Mouse (Mus musculus) kidney, embryonic 14.5 days (tissue): Measurements from ENCODE around the gene Trank1. TPM values are rescaled to one million over a fixed set of nuclear protein-coding genes. Genes with fewer than 3 reads are reported as not detected.

ENCODE experiments used
- ATAC-seq: fragments of 200-750 bp; cut with Nextera tagmentation; 2 replicates; pipeline ENCODE4 v1.8.0; 2017; ENCODE audit warnings: moderate number of reproducible peaks, mild to moderate bottlenecking, moderate TSS enrichment, moderate library complexity; ENCODE audit not compliant: low FRiP score, low TSS enrichment
- H3K27ac ChIP-seq: fragments of 300-500 bp; sonication (generic); 2 replicates; pipeline ENCODE4 v1.5.1; 2014; ENCODE audit warnings: low read depth, mild to moderate bottlenecking, low read length, moderate library complexity, mixed read lengths
- H3K27me3 ChIP-seq: fragments of 300-500 bp; sonication (generic); 2 replicates; pipeline ENCODE4 v1.6.1; 2014; ENCODE audit warnings: mild to moderate bottlenecking, low read length; ENCODE audit not compliant: control insufficient read depth, insufficient read depth
- H3K36me3 ChIP-seq: fragments of 300-500 bp; sonication (generic); 2 replicates; pipeline ENCODE4 v1.6.1; 2014; ENCODE audit warnings: low read length, mixed read lengths; ENCODE audit not compliant: control insufficient read depth, insufficient read depth
- H3K4me1 ChIP-seq: fragments of 300-500 bp; sonication (generic); 2 replicates; pipeline ENCODE4 v1.6.1; 2014; ENCODE audit warnings: low read length, mixed read lengths; ENCODE audit not compliant: control insufficient read depth, insufficient read depth
- H3K4me2 ChIP-seq: fragments of 300-500 bp; sonication (generic); replicated peaks from 2 replicates; pipeline ENCODE4 v1.6.1; 2014; ENCODE audit warnings: low read depth, mild to moderate bottlenecking, low read length
- H3K4me3 ChIP-seq: fragments of 300-500 bp; sonication (generic); 2 replicates; pipeline ENCODE4 v1.5.1; 2014; ENCODE audit warnings: mild to moderate bottlenecking, low read length
- H3K9ac ChIP-seq: fragments of 300-500 bp; sonication (generic); 2 replicates; pipeline ENCODE4 v1.6.1; 2014; ENCODE audit warnings: low read depth, mild to moderate bottlenecking, low read length, moderate library complexity
- H3K9me3 ChIP-seq: fragments of 300-500 bp; sonication (generic); 2 replicates; pipeline ENCODE4 v1.6.1; 2016; ENCODE audit warnings: low read length; ENCODE audit not compliant: control insufficient read depth
- WGBS: fragments of 180-500 bp; shearing (Covaris S2); extraction: QIAGEN DNeasy Blood & Tissue Kit; methylation state at CpG from one replicate; pipeline ENCODE4 v1.1.7; 2014; 5-methylcytosine and 5-hydroxymethylcytosine counted together
- polyA plus RNA-seq: library from polyadenylated mRNA; unstranded; fragments of >200 nt; fragmentation: Nextera tagmentation; extraction: Ambion mirVana; gene quantifications from 2 replicates; pipeline ENCODE4 v1.2.1, GENCODE M21; 2014

Gene Trank1
- polyA plus RNA-seq, 1 experiment from 2014 or later = 0.31 TPM

- WGBS = 76% methylated on average over 2 of the region's 2 CpGs
Measured at GRCm38 (mm10) chr9:111421862-111422261, 110.3 kb downstream of the Trank1 start.

GRCm38 (mm10) chr9:111422567-111422966, 111.0 kb downstream of the Trank1 start:
- Histone ChIP-seq H3K4me2 (no peak overlapping the region), H3K4me1 (no peaks in the 10 kb centered on the region), H3K36me3 (no peaks in the 10 kb centered on the region), H3K4me3 (no peak overlapping the region), H3K9ac (no peak overlapping the region), H3K9me3 (no peaks in the 10 kb centered on the region), H3K27ac (no peak overlapping the region), H3K27me3 (no peaks in the 10 kb centered on the region)
- ATAC-seq = no peak
- 70% methylated on average over 5 of the region's 5 CpGs for WGBS

More at GRCm38 (mm10) chr9:111421862-111422261, 110.3 kb downstream of the Trank1 start:
- no peak overlapping the region for H3K4me2 ChIP-seq
- H3K27ac ChIP-seq = no peak overlapping the region
- no peak overlapping the region for H3K9ac ChIP-seq
- no peaks in the 10 kb centered on the region for H3K4me1 ChIP-seq
- no peak overlapping the region for H3K4me3 ChIP-seq
- no peak for ATAC-seq
- H3K27me3 ChIP-seq = no peaks in the 10 kb centered on the region
- H3K36me3 ChIP-seq = no peaks in the 10 kb centered on the region
- H3K9me3 ChIP-seq = no peaks in the 10 kb centered on the region

- no peak for ATAC-seq
- H3K4me1 ChIP-seq = no peaks in the 10 kb centered on the region
- no peak overlapping the region for H3K4me2 ChIP-seq
- H3K9ac ChIP-seq = no peak overlapping the region
- H3K4me3 ChIP-seq = no peak overlapping the region
- no peaks in the 10 kb centered on the region for H3K27me3 ChIP-seq
- H3K27ac ChIP-seq = no peak overlapping the region
- no peaks in the 10 kb centered on the region for H3K36me3 ChIP-seq
- H3K9me3 ChIP-seq = no peaks in the 10 kb centered on the region
- WGBS = 80% methylated on average over 6 of the region's 6 CpGs
Measured at GRCm38 (mm10) chr9:111425113-111425512, 113.6 kb downstream of the Trank1 start.

GRCm38 (mm10) chr9:111425952-111426351, 114.4 kb downstream of the Trank1 start:
- H3K27me3 ChIP-seq = no peaks in the 10 kb centered on the region
- 90% methylated on average over 4 of the region's 4 CpGs for WGBS
- no peaks in the 10 kb centered on the region for H3K9me3 ChIP-seq
- no peak for ATAC-seq
- no peak overlapping the region for H3K9ac ChIP-seq
- no peaks in the 10 kb centered on the region for H3K4me1 ChIP-seq
- no peak overlapping the region for H3K4me2 ChIP-seq
- H3K27ac ChIP-seq = no peak overlapping the region
- H3K36me3 ChIP-seq = no peaks in the 10 kb centered on the region
- no peak overlapping the region for H3K4me3 ChIP-seq

GRCm38 (mm10) chr9:111427891-111428555, 116.5 kb downstream of the Trank1 start:
- 86% methylated on average over 9 of the region's 9 CpGs for WGBS
- no peak overlapping the region for H3K27ac ChIP-seq
- H3K9me3 ChIP-seq = no peaks in the 10 kb centered on the region
- no peak overlapping the region for H3K4me2 ChIP-seq
- H3K27me3 ChIP-seq = no peaks in the 10 kb centered on the region
- no peaks in the 10 kb centered on the region for H3K4me1 ChIP-seq
- H3K9ac ChIP-seq = no peak overlapping the region
- no peaks in the 10 kb centered on the region for H3K36me3 ChIP-seq
- H3K4me3 ChIP-seq = no peak overlapping the region
- no peak for ATAC-seq

GRCm38 (mm10) chr9:111428698-111429362, 117.3 kb downstream of the Trank1 start:
- no peaks in the 10 kb centered on the region for H3K36me3 ChIP-seq
- no peak overlapping the region for H3K4me3 ChIP-seq
- H3K4me2 ChIP-seq = no peak overlapping the region
- no peaks in the 10 kb centered on the region for H3K9me3 ChIP-seq
- 82% methylated on average over 8 of the region's 8 CpGs for WGBS
- H3K27me3 ChIP-seq = no peaks in the 10 kb centered on the region
- no peak for ATAC-seq
- H3K27ac ChIP-seq = no peak overlapping the region
- no peaks in the 10 kb centered on the region for H3K4me1 ChIP-seq
- H3K9ac ChIP-seq = no peak overlapping the region

GRCm38 (mm10) chr9:111429363-111429750, 117.8 kb downstream of the Trank1 start:
- Histone ChIP-seq H3K4me1 (no peaks in the 10 kb centered on the region), H3K9me3 (no peaks in the 10 kb centered on the region), H3K27me3 (no peaks in the 10 kb centered on the region), H3K36me3 (no peaks in the 10 kb centered on the region), H3K4me2 (no peak overlapping the region), H3K9ac (no peak overlapping the region), H3K4me3 (no peak overlapping the region), H3K27ac (no peak overlapping the region)
- 83% methylated on average over 2 of the region's 2 CpGs for WGBS
- no peak for ATAC-seq

- Histone ChIP-seq H3K4me3 (no peak overlapping the region), H3K9ac (no peak overlapping the region), H3K27me3 (peaks cover 16% of the 10 kb centered on the region), H3K4me1 (no peaks in the 10 kb centered on the region), H3K36me3 (no peaks in the 10 kb centered on the region), H3K27ac (no peak overlapping the region), H3K4me2 (no peak overlapping the region), H3K9me3 (no peaks in the 10 kb centered on the region)
- ATAC-seq = no peak
- WGBS = 78% methylated on average over 2 of the region's 2 CpGs
Measured at GRCm38 (mm10) chr9:111435429-111435828, 123.9 kb downstream of the Trank1 start.
